Mouse (Mus musculus) liver, embryonic 13.5 days (tissue): ENCODE measurements around the gene Fcrl1. TPM values are rescaled to one million over a fixed set of nuclear protein-coding genes. Genes with fewer than 3 reads are reported as not detected.
"Not testable (repeated sequence)": the region's sequence is repeated elsewhere in the genome, so short reads cannot be mapped to it uniquely, and the experiment has no call there.

Experiments
- ATAC-seq: fragments of 200-750 bp; cut with Nextera tagmentation; 2 replicates; pipeline ENCODE4 v1.8.0; 2017; ENCODE audit warnings: low read depth, mild to moderate bottlenecking, moderate number of reproducible peaks, moderate library complexity
- DNase-seq: peaks from one replicate; pipeline ENCODE4 v3.0.0; 2022
- H3K27ac ChIP-seq: fragments of 300-500 bp; sonication (generic); 2 replicates; pipeline ENCODE4 v1.5.1; 2015; ENCODE audit warnings: moderate library complexity, mild to moderate bottlenecking, inconsistent platforms
- H3K27me3 ChIP-seq: fragments of 300-500 bp; sonication (generic); 2 replicates; pipeline ENCODE4 v1.6.1; 2015; ENCODE audit warnings: mild to moderate bottlenecking, inconsistent platforms
- H3K36me3 ChIP-seq: fragments of 300-500 bp; sonication (generic); 2 replicates; pipeline ENCODE4 v1.6.1; 2015; ENCODE audit warnings: mild to moderate bottlenecking, inconsistent platforms
- H3K4me1 ChIP-seq: fragments of 300-500 bp; sonication (generic); replicated peaks from 2 replicates; pipeline ENCODE4 v1.6.1; 2015; ENCODE audit warnings: inconsistent platforms
- H3K4me2 ChIP-seq: fragments of 300-500 bp; sonication (generic); 2 replicates; pipeline ENCODE4 v1.6.1; 2015; ENCODE audit warnings: inconsistent platforms, mild to moderate bottlenecking, moderate library complexity
- H3K4me3 ChIP-seq: fragments of 300-500 bp; sonication (generic); replicated peaks from 2 replicates; pipeline ENCODE4 v1.5.1; 2015; ENCODE audit warnings: mild to moderate bottlenecking, inconsistent platforms
- H3K9ac ChIP-seq: fragments of 300-500 bp; sonication (generic); 2 replicates; pipeline ENCODE4 v1.6.1; 2015; ENCODE audit warnings: mild to moderate bottlenecking, inconsistent platforms
- H3K9me3 ChIP-seq: fragments of 300-500 bp; sonication (generic); replicated peaks from 2 replicates; pipeline ENCODE4 v1.6.1; 2016; ENCODE audit warnings: inconsistent platforms
- WGBS: fragments of 180-500 bp; shearing (Covaris S2); methylation state at CpG from one replicate; pipeline ENCODE4 v1.1.7; 2015; ENCODE audit not compliant: insufficient replicate concordance; 5-methylcytosine and 5-hydroxymethylcytosine counted together
- polyA plus RNA-seq: library from polyadenylated mRNA; unstranded; fragments of >200 nt; fragmentation: Nextera tagmentation; extraction: Ambion mirVana; gene quantifications from 2 replicates; pipeline ENCODE4 v1.2.1, GENCODE M21; 2015

Fcrl1 gene
- polyA plus RNA-seq = 0.78 and 1.0 TPM in 2 replicates

- Histone ChIP-seq H3K9ac (no peak within 1 kb of the TSS), H3K27me3 (no peaks in the 10 kb centered on the region), H3K9me3 (no peaks in the 10 kb centered on the region), H3K36me3 (no peaks in the 10 kb centered on the region), H3K27ac (no peak within 1 kb of the TSS), H3K4me1 (no peaks in the 10 kb centered on the region), H3K4me3 (no peak within 1 kb of the TSS), H3K4me2 (no peak within 1 kb of the TSS)
- no peak for ATAC-seq
- no peak for DNase-seq
- 46% methylated on average over 18 of the region's 18 CpGs for WGBS
These were observed at the start of gene Fcrl1 for GRCm38 (mm10) chr3:87376195-87377165. Gene Fcrl1 (plus strand): TSS chr3:87376387.

GRCm38 (mm10) chr3:87337899-87338298, 38.3 kb upstream of the Fcrl1 start:
- no peak for ATAC-seq
- H3K4me3 ChIP-seq = no peak overlapping the region

GRCm38 (mm10) chr3:87350992-87351391, 25.2 kb upstream of the Fcrl1 start:
- H3K27me3 ChIP-seq, H3K4me1 ChIP-seq, H3K27ac ChIP-seq, H3K9ac ChIP-seq, H3K36me3 ChIP-seq, H3K4me2 ChIP-seq, ATAC-seq, H3K4me3 ChIP-seq, H3K9me3 ChIP-seq, DNase-seq: not testable (repeated sequence)
- WGBS = 56% methylated on average over 2 of the region's 2 CpGs

More at GRCm38 (mm10) chr3:87337899-87338298, 38.3 kb upstream of the Fcrl1 start:
- Histone ChIP-seq H3K36me3 (no peaks in the 10 kb centered on the region), H3K9me3 (no peaks in the 10 kb centered on the region), H3K4me1 (no peaks in the 10 kb centered on the region), H3K9ac (no peak overlapping the region), H3K27ac (no peak overlapping the region), H3K4me2 (no peak overlapping the region), H3K27me3 (no peaks in the 10 kb centered on the region)
- DNase-seq = no peak
- 55% methylated on average over 5 of the region's 5 CpGs for WGBS

- Histone ChIP-seq H3K9me3 (no peaks in the 10 kb centered on the region), H3K27ac (no peak within 1 kb of the TSS), H3K4me2 (no peak within 1 kb of the TSS), H3K9ac (no peak within 1 kb of the TSS), H3K27me3 (no peaks in the 10 kb centered on the region), H3K4me1 (no peaks in the 10 kb centered on the region), H3K36me3 (no peaks in the 10 kb centered on the region), H3K4me3 (no peak within 1 kb of the TSS)
- DNase-seq (no peak), ATAC-seq (no peak)
These were observed 18.6 kb upstream of the Fcrl1 start, which contains the start of gene Cd5l for GRCm38 (mm10) chr3:87357581-87357980. Gene Cd5l (plus strand): TSS chr3:87357881.

- no peak for ATAC-seq
These were observed 17.0 kb upstream of the Fcrl1 start for GRCm38 (mm10) chr3:87359215-87359614.

GRCm38 (mm10) chr3:87360466-87360865, 15.7 kb upstream of the Fcrl1 start:
- no peak overlapping the region for H3K9ac ChIP-seq
- H3K27ac ChIP-seq = no peak overlapping the region
- H3K4me2 ChIP-seq = no peak overlapping the region
- no peaks in the 10 kb centered on the region for H3K9me3 ChIP-seq
- no peak overlapping the region for H3K4me3 ChIP-seq
- no peaks in the 10 kb centered on the region for H3K36me3 ChIP-seq
- no peak for ATAC-seq
- no peak for DNase-seq
- 60% methylated on average over 6 of the region's 6 CpGs for WGBS
- H3K4me1 ChIP-seq = no peaks in the 10 kb centered on the region
- no peaks in the 10 kb centered on the region for H3K27me3 ChIP-seq

More at GRCm38 (mm10) chr3:87359215-87359614, 17.0 kb upstream of the Fcrl1 start:
- Histone ChIP-seq H3K4me3 (no peak overlapping the region), H3K4me2 (no peak overlapping the region), H3K27me3 (no peaks in the 10 kb centered on the region), H3K4me1 (no peaks in the 10 kb centered on the region), H3K27ac (no peak overlapping the region), H3K9me3 (no peaks in the 10 kb centered on the region), H3K36me3 (no peaks in the 10 kb centered on the region), H3K9ac (no peak overlapping the region)
- DNase-seq = no peak

- Histone ChIP-seq H3K4me3 (no peak overlapping the region), H3K27me3 (no peaks in the 10 kb centered on the region), H3K9me3 (no peaks in the 10 kb centered on the region), H3K4me1 (no peaks in the 10 kb centered on the region), H3K36me3 (no peaks in the 10 kb centered on the region), H3K9ac (no peak overlapping the region), H3K4me2 (no peak overlapping the region), H3K27ac (no peak overlapping the region)
- no peak for DNase-seq
- ATAC-seq = no peak
- WGBS = 79% methylated on average over 14 of the region's 14 CpGs
These were observed 10.5 kb upstream of the Fcrl1 start for GRCm38 (mm10) chr3:87365691-87366090.

GRCm38 (mm10) chr3:87367511-87367910, 8.7 kb upstream of the Fcrl1 start:
- DNase-seq (no peak), ATAC-seq (no peak)
- Histone ChIP-seq H3K9me3 (no peaks in the 10 kb centered on the region), H3K4me2 (no peak overlapping the region), H3K9ac (no peak overlapping the region), H3K36me3 (no peaks in the 10 kb centered on the region), H3K4me1 (no peaks in the 10 kb centered on the region), H3K27me3 (no peaks in the 10 kb centered on the region), H3K27ac (no peak overlapping the region), H3K4me3 (no peak overlapping the region)
- WGBS = 72% methylated on average over 10 of the region's 10 CpGs

GRCm38 (mm10) chr3:87369181-87369580, 7.0 kb upstream of the Fcrl1 start:
- DNase-seq (no peak), ATAC-seq (no peak)
- H3K4me3 ChIP-seq = no peak overlapping the region
- H3K9ac ChIP-seq = no peak overlapping the region
- H3K36me3 ChIP-seq = no peaks in the 10 kb centered on the region
- H3K27ac ChIP-seq = no peak overlapping the region
- no peak overlapping the region for H3K4me2 ChIP-seq
- 29% methylated on average over 5 of the region's 5 CpGs for whole genome bisulfite sequencing
- no peaks in the 10 kb centered on the region for H3K27me3 ChIP-seq
- no peaks in the 10 kb centered on the region for H3K4me1 ChIP-seq
- no peaks in the 10 kb centered on the region for H3K9me3 ChIP-seq

GRCm38 (mm10) chr3:87377228-87377627, 1.0 kb downstream of the Fcrl1 start:
- Histone ChIP-seq H3K27me3 (no peaks in the 10 kb centered on the region), H3K9me3 (no peaks in the 10 kb centered on the region), H3K9ac (no peak overlapping the region), H3K4me3 (no peak overlapping the region), H3K4me2 (no peak overlapping the region), H3K36me3 (no peaks in the 10 kb centered on the region), H3K27ac (no peak overlapping the region), H3K4me1 (no peaks in the 10 kb centered on the region)
- DNase-seq = no peak
- 49% methylated on average over 3 of the region's 3 CpGs for WGBS
- no peak for ATAC-seq

GRCm38 (mm10) chr3:87377719-87378118, 1.5 kb downstream of the Fcrl1 start:
- H3K36me3 ChIP-seq = no peaks in the 10 kb centered on the region
- H3K27ac ChIP-seq = no peak overlapping the region
- H3K4me1 ChIP-seq = no peaks in the 10 kb centered on the region
- H3K4me2 ChIP-seq = no peak overlapping the region
- no peaks in the 10 kb centered on the region for H3K27me3 ChIP-seq
- no peak overlapping the region for H3K9ac ChIP-seq
- ATAC-seq (no peak), DNase-seq (no peak)
- H3K4me3 ChIP-seq = no peak overlapping the region
- 37% methylated on average over 6 of the region's 6 CpGs for WGBS
- no peaks in the 10 kb centered on the region for H3K9me3 ChIP-seq
